Mouse (Mus musculus): Measurements from ENCODE around the gene Ncoa6.

The Ncoa6 gene

DNA sequence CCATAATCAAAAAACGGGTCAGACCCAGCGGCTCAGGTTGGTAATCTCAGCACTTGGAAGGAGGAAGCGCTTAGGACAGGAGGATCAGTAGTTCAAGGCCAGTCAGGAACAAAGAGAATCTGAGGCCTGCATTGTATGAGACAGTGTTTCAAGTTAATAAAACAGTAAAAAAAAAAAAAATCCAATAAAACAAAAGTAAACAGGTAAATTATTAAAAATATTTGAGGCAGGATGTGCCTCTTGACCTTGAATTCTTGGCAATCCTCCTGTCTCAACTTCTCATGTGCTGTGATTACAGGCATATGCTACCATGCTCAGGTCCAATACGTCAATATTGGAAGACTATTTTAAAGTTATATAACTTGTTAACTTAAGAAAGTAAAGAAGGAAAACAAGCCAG is 30.8 kb downstream of the Ncoa6 start:
- DNase-seq (ENCODE audit: extremely low read depth, low read depth) = no peak

GRCm38 (mm10) chr2:155436445-155436844 is 37.2 kb downstream of the Ncoa6 start:
- peak; percentile 32 for DNase-seq (ENCODE audit: extremely low read depth, low read depth)

GRCm38 (mm10) chr2:155420911-155421310 is 52.8 kb downstream of the Ncoa6 start:
- no peak for DNase-seq (ENCODE audit: extremely low read depth, low read depth)

DNA sequence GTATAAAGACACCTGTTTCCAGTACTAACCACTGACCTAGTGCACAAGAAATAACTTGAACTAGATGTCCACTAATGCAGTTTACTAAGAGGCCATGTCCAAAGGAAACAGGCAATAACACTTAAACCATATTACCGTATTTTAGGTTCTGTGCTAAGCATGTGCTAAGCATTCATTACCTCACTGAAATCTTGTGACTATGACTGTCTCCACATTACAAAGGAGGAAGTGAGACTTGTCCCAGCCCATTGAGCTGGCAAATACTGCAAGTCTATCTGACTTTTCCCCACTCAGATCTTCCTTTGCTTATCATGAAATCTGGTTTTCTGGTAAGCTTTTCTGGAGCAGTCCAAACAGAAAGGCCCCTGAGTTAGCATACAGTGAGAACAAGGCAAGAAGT is 69.1 kb downstream of the Ncoa6 start:
- DNase-seq (ENCODE audit: extremely low read depth, low read depth) = no peak

GRCm38 (mm10) chr2:155401926-155402325 is 71.8 kb downstream of the Ncoa6 start:
- no peak for DNase-seq (ENCODE audit: extremely low read depth, low read depth)

- DNase-seq (ENCODE audit: extremely low read depth, low read depth) = no peak
Observed at GRCm38 (mm10) chr2:155400276-155400675, 73.4 kb downstream of the Ncoa6 start.

DNA sequence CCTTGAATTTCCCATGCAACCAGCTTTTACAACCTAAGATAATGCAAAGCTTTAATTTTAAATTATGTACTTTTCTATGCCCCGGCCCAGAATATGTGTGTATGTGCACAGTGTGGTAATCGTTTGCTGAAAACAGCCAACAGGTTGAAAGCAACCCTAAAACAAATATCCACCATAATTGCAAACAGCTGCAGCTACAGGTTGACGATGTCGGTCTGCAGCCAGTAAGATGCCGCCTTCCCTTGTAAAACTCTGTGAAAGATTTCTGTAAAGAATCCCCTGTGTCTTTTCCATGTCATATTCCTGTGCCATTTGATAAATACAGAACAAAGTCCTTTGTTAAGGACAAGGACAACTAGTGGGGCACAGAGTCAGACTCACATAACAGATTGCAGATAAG is 79.1 kb downstream of the Ncoa6 start:
- DNase-seq (ENCODE audit: extremely low read depth, low read depth) = no peak

DNA sequence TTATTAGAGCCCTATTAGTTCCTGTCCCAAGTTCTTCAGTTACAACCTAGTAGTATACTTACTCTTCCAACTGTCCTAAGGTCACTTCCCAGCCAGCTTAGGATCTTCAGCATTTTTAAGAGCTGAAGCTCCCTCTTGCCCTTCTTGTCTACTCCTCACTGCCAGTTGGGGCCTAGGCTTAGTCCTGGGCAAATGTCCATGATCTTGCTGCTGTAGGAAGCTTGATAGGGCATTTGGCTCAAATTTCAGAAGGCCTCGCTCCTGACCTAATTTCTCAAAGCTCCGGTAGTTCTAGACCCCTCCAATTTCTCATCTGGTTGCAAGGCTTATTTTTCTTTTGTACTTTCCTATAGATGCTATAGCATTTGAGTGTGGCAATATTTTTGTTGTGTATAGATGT is 85.1 kb downstream of the Ncoa6 start:
- no peak for DNase-seq (ENCODE audit: extremely low read depth, low read depth)

DNA sequence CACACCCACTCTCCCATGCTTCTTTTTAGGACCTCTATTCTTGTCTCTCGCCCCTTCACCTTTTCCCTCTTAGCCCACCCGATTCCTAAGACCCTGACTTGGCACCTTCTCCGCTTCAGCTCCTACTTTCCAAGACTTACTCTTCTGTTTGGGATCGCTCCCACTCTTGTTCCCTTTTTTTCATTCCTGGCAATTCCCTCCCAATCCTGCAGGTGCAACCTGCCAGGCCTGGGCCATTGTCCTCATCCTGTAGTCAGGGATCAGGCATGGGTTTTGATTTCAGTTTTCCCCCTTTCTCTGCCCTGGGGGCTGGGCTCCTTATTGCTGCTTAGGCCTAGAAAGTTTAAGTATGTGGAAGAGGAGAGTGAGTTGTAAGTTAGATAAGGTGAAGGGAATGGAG is 86.6 kb downstream of the Ncoa6 start:
- DNase-seq (ENCODE audit: extremely low read depth, low read depth) = no peak

GRCm38 (mm10) chr2:155386534-155386899 is 87.2 kb downstream of the Ncoa6 start:
- no peak for DNase-seq (ENCODE audit: extremely low read depth, low read depth)

- DNase-seq (ENCODE audit: extremely low read depth, low read depth) = no peak
Observed at GRCm38 (mm10) chr2:155385731-155386533, 87.8 kb downstream of the Ncoa6 start.

- peak; percentile 79 for DNase-seq (ENCODE audit: extremely low read depth, low read depth)
Observed at GRCm38 (mm10) chr2:155385090-155385489, 88.6 kb downstream of the Ncoa6 start.

GRCm38 (mm10) chr2:155382791-155383438 is 90.8 kb downstream of the Ncoa6 start:
- DNase-seq (ENCODE audit: extremely low read depth, low read depth) = no peak

DNA sequence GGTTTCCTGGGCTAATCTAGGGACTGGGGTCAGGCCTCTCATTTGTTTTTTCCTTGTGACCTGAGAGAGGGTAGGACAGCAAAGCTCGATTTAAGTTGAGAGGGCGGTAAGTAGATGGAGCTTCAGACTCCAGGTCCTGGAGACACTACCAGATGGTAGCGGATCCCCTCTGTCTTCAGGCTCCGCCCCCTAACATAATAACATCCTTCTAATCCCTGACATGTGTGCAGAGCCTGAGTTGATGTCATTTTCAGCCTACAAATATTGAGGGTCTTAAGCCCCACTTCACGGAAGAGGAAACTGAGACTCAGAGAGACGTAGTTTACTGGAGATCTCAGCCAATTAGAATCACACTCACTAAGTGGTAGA is 91.4 kb downstream of the Ncoa6 start:
- no peak for DNase-seq (ENCODE audit: extremely low read depth, low read depth)

DNA sequence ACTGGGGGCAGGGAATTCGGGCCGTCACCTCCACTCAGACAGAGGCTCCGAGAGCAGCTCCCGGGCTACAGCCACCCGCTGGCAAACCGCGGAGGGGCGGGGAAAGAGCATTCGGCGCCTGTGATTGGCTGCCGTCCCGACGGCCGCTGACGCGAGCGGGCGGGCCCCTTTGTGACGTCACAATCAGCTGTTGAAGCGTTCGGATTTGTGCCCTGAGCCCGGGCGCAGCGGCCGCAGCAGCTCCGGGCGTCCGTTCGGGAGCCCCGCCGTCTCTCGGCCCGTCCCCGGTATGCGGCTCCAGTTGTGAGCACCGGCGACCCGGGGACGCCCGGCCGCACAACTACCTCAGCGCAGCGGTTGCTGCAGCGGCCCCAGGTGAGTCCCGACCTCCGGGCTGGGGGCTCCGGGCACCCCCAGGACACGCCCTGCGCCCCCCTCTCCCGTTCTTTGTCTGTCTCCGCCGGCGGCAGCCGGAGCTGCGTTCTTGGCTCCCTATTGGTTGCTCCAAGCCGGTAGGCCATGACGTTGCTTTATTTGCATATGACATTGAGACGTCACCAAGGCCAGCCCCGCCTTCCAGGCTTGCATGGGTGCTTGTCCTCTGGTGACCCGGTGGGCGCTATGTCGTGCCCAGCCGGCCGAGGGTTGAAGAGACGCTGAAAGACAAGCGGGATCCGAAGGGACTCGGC is 91.9 kb downstream of the Ncoa6 start:
- peak; percentile 91 for DNase-seq (ENCODE audit: extremely low read depth, low read depth)

DNA sequence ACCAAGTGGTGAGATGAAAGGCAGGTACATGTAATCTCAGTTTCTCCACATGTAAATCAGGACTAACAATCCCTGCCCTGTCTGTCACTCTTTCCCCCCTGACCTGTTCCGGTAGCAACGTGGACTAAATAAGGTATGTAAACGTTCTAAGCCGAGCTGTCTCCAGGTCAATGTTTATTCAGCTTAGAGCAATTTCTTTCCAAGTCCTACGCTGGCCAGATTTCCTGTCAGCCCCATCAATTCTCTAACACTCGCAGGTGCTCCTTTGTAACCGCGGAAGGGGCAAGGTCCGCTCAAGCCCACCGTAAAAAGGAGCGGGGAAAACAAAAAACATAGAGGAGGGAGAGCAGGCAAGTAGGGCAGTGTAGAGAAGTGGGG is 92.6 kb downstream of the Ncoa6 start:
- no peak for DNase-seq (ENCODE audit: extremely low read depth, low read depth)

DNA sequence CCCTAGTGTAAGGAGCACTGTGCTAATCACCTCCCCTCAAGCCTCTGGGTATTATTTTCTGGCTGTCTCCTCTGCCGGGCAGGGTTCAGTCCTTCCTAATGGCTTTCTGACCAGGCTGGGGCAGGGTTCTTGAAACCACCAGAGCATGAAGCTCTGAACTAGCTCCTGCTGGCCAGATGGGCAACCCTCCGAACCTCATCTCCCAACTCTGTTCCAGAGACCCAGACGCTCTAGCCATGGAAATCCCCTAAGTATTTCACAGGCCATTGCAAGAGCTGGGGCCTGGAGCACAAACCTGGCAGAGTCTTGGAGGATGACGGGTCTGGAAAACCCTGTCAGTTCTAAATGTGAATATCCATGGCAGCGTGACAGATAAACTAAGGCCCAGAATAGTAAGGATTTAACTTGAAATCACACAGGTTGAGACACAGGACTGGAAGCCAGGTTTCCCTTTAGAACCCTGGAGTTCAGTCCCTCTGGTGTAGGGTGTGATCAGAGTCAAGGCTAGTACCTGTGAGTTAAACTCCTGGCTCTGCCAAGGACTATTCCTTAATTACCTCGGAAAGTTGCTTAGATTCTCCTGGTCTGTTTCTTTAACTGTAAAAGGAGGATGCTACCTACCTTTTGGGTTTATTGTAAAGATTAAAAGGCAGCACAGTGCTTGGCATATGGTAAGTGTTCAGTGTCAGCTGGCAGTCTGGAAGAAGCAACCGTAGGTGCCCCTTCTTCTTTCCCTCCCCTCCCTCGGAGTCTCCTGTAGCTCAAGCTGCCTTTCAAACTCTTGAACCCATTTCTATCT is 93.2 kb downstream of the Ncoa6 start, which contains the start of gene Trp53inp2:
TSS of gene Trp53inp2 (plus strand) at position 799 of the 799 bp plus-strand sequence.
- no peak for DNase-seq (ENCODE audit: extremely low read depth, low read depth)

- no peak for DNase-seq (ENCODE audit: extremely low read depth, low read depth)
Observed at GRCm38 (mm10) chr2:155376191-155376590, 97.5 kb downstream of the Ncoa6 start.

GRCm38 (mm10) chr2:155374521-155374920 is 99.2 kb downstream of the Ncoa6 start:
- no peak for DNase-seq (ENCODE audit: extremely low read depth, low read depth)

DNA sequence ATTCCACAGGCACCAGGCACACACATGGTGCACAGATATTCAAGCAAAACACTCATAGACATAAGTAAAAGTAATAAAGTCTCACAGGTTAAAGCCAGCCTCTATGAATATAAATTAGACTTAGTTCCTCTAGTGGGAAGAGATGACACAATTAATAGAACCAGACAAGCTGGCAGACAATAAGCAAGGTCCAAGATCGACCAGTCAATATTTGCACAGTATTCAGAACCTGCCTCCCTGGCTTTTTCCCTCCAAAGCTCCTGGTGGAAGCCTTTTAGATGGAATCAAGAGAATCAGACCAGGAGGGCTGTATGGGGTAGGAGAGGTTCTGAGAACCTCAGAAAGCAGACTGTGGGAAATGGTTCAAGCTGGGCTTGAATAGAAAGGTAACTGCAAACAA is 99.8 kb downstream of the Ncoa6 start:
- DNase-seq (ENCODE audit: extremely low read depth, low read depth) = no peak

DNA sequence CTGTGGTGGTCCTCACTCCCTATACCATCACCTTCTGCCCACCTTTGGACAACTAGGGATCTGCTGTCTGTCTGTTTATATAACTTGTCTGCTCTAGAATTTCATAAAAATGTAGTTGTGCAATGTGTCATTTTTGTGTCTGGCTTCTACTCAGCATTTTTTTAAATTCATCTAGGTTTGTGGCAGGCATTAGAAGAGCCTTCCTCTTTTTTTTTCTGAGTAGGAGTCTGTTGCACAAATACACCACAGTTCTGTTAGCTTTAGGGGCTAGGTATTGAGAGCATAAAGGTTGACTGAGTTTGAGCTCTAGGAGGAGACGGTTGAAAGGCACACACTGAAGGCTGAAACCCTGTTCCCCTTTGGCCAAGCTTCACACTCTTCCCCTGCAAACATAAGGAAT is 100.4 kb downstream of the Ncoa6 start:
- no peak for DNase-seq (ENCODE audit: extremely low read depth, low read depth)

DNA sequence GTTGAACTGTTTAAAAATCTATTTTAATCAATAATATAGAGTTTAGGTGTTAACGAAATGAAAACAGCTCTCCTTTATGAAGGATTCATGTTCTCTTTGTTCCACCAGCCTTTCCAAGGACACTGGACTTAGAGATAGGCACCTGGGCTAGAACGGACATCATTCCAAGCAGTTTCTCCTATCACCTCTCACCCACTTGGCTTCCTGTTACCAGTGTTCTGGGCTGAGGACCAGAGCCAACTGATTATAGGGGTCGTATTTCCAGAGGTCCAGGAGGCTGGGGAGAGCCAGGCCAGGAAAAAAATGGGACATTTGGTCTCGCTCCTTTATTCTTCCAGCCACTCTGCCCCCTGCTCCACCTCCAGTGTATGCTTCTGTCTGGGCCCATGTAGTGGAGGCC is 101.2 kb downstream of the Ncoa6 start:
- no peak for DNase-seq (ENCODE audit: extremely low read depth, low read depth)
